Mouse (Mus musculus) forebrain, embryonic 14.5 days (tissue): ENCODE measurements around the gene P2ry10. TPM values are rescaled to one million over a fixed set of nuclear protein-coding genes. Genes with fewer than 3 reads are reported as not detected.

Source experiments
- polyA plus RNA-seq: library from polyadenylated mRNA; unstranded; fragments of >200 nt; fragmentation: Nextera tagmentation; extraction: Ambion mirVana; gene quantifications from 2 replicates; pipeline ENCODE4 v1.2.1, GENCODE M21; 2014

Gene P2ry10
- polyA plus RNA-seq, 1 experiment from 2014 or later = not detected

Other genes starting within 250 kb of the P2ry10 start
- gene Rtl3, start 247.8 kb upstream of the P2ry10 start, polyA plus RNA-seq = 0.70 and 1.1 TPM in 2 replicates
- gene Lpar4, start 167.9 kb upstream of the P2ry10 start, polyA plus RNA-seq = 7.0 and 7.3 TPM in 2 replicates
- 0.25 and 0.56 TPM in 2 replicates for gene P2ry10b, start 60.4 kb downstream of the P2ry10 start, polyA plus RNA-seq
- gene Gpr174, start 167.4 kb downstream of the P2ry10 start, polyA plus RNA-seq = 0.17 and 0.51 TPM in 2 replicates